Mouse (Mus musculus) adrenal gland, postnatal 14 days (tissue): ENCODE measurements at regions not wholly inside any gene's neighbourhood (a gene's known extent, or its start where the extent isn't known, plus 50 kb on each side); places are given as distances from the start of the nearest gene placed in this dataset.
A peak's percentile ranks its signal among the peaks of the same experiment; 100 is the strongest.

Experiments
- DNase-seq: peaks from one replicate; pipeline ENCODE4 v3.0.0; 2021; ENCODE audit warnings: mixed read lengths

GRCm38 (mm10) chr2:179000448-179001081, 441.7 kb upstream of the Cdh4 start:
- peak; percentile 5 for DNase-seq

- DNase-seq = no peak
Observed at GRCm38 (mm10) chr2:179007766-179008165, 434.5 kb upstream of the Cdh4 start.

GRCm38 (mm10) chr2:179013891-179014593, 428.2 kb upstream of the Cdh4 start:
- no peak for DNase-seq

GRCm38 (mm10) chr2:179022675-179023194, 419.5 kb upstream of the Cdh4 start:
- DNase-seq = no peak

GRCm38 (mm10) chr2:179024225-179024624, 418.0 kb upstream of the Cdh4 start:
- DNase-seq = no peak

GRCm38 (mm10) chr2:179033171-179033570, 409.1 kb upstream of the Cdh4 start:
- DNase-seq = peak; percentile 5

- DNase-seq = no peak
Observed at GRCm38 (mm10) chr2:179035446-179035845, 406.8 kb upstream of the Cdh4 start.

- no peak for DNase-seq
Observed at GRCm38 (mm10) chr2:179039697-179040096, 402.5 kb upstream of the Cdh4 start.

- no peak for DNase-seq
Observed at GRCm38 (mm10) chr2:179043671-179044070, 398.6 kb upstream of the Cdh4 start.

GRCm38 (mm10) chr2:179045361-179045760, 396.9 kb upstream of the Cdh4 start:
- no peak for DNase-seq

GRCm38 (mm10) chr2:179054441-179054840, 387.8 kb upstream of the Cdh4 start:
- DNase-seq = no peak

GRCm38 (mm10) chr2:179064616-179065015, 377.6 kb upstream of the Cdh4 start:
- no peak for DNase-seq

GRCm38 (mm10) chr2:179069520-179069919, 372.7 kb upstream of the Cdh4 start:
- DNase-seq = no peak

GRCm38 (mm10) chr2:179070346-179070745, 371.9 kb upstream of the Cdh4 start:
- peak; percentile 35 for DNase-seq

- no peak for DNase-seq
Observed at GRCm38 (mm10) chr2:179080462-179081274, 361.6 kb upstream of the Cdh4 start.

GRCm38 (mm10) chr2:179086915-179087314, 355.3 kb upstream of the Cdh4 start:
- DNase-seq = no peak

GRCm38 (mm10) chr2:179091480-179091879, 350.8 kb upstream of the Cdh4 start:
- DNase-seq = no peak

GRCm38 (mm10) chr2:179093996-179094395, 348.2 kb upstream of the Cdh4 start:
- DNase-seq = no peak

GRCm38 (mm10) chr2:179095981-179096380, 346.2 kb upstream of the Cdh4 start:
- DNase-seq = no peak

GRCm38 (mm10) chr2:179096861-179097260, 345.4 kb upstream of the Cdh4 start:
- DNase-seq = no peak

- DNase-seq = no peak
Observed at GRCm38 (mm10) chr2:179099783-179100182, 342.4 kb upstream of the Cdh4 start.

- no peak for DNase-seq
Observed at GRCm38 (mm10) chr2:179103114-179103513, 339.1 kb upstream of the Cdh4 start.

- no peak for DNase-seq
Observed at GRCm38 (mm10) chr2:179112951-179113350, 329.3 kb upstream of the Cdh4 start.
